Mouse (Mus musculus): ENCODE data around the gene Ube3b. TPM values are rescaled to one million over a fixed set of nuclear protein-coding genes. Genes with fewer than 3 reads are reported as not detected.

The Ube3b gene
- 23.7 and 27.3 TPM in 2 replicates for total RNA-seq (2015)
- 17.5 and 19.3 TPM in 2 replicates for total RNA-seq (2017)

DNA sequence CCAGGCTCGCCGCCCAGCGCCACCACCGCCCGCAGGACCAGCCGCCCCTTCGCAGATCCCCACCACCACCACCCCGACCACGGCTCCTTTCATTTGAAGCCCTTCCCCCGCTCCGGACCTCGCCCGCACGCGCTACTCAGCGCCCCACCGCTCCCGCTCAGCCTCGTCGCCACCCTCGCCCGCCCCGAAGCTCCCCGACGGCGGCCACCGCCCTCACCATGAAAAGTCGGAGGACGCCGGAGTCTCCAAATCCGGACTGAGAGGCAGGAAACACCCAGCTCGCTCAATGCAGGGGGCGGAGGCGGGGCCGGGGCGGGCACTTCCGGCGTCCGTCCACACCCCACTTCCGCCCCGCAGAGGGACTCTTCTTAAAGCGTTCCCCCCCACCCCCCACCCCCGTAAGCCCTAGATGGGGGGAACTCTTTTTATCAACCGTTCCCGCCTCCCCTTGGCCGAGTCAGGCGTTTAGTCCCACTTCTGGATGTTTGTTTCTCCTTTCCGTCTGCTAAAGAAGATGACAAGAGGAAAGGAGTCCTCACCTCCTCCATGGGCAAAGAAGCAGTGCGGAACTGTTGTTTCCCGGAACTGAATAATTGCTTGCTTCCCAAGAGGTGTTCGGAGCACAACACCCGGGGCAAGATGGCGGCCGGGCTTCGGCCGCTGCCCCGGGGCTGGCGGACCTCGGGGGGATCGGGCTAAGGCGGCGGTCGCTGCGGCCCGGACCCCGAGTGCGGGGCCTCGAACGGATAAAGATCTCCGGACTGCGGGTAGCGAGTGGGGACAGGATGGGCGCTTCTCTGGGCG is at the start of gene Ube3b, which contains the start of gene Kctd10:
Gene Ube3b, plus strand, starts transcription at position 399 of the 804 bp plus-strand sequence.
Gene Kctd10, minus strand, starts transcription at position 300 of the 804 bp plus-strand sequence.
- ATAC-seq (ENCODE audit: poor library complexity, severe bottlenecking) = peak; percentile 77

DNA sequence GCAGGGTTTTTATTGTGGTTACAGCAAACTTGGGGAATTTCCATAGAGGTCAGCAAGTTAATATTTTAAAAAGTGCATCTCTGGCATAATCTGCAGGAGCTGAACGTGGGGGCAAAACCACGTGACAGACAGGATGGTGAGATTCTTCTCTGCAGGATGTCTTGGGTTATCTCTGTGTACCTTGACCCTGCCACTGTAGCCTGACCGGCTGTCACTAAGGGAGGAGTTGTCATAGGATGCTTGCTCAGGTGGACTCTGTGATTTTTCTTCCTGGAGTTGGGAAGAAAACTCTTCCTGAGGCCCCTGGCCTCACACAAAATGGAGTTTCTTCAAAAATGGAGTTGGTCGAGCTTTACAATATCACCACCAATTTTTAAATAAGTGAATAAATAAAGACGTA is 37.4 kb upstream of the Ube3b start:
- no peak for ATAC-seq (ENCODE audit: poor library complexity, severe bottlenecking)

DNA sequence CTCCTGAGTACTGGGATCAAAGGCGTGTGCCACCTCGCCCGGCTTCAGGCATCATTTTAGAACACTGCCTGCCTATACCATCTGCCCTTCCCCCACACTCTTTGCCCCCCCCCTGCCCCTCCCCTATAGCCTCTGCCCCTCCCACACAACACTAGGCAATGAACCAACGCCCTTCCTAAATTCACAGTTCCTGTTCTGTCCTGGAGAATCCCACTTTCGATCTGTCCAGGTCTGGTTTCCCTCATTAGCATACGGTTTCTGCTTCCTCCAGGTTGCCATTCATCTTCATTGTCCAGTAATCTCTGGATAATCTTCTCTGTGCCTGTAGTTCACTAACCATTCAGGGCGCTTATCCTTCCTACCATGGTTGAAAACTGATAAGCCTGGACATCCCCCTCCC is 36.8 kb upstream of the Ube3b start:
- peak; percentile 80 for ATAC-seq (ENCODE audit: poor library complexity, severe bottlenecking)

DNA sequence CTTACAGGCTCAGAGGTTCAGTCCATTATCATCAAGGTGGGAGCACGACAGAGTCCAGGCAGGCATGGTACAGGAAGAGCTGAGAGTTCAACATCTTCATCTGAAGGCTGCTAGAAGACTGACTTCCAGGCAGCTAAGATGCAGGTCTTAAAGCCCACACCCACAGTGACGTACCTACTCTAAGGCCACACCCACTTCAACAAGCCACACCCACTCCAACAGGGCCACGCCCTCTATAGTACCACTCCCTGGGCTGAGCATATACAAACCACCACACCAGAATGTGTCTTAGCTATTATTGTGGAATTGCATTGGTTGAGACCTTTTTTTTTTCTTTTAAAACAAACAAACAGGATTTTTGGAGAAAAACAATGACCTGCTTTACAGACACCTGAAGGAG is 34.9 kb upstream of the Ube3b start:
- no peak for ATAC-seq (ENCODE audit: poor library complexity, severe bottlenecking)

DNA sequence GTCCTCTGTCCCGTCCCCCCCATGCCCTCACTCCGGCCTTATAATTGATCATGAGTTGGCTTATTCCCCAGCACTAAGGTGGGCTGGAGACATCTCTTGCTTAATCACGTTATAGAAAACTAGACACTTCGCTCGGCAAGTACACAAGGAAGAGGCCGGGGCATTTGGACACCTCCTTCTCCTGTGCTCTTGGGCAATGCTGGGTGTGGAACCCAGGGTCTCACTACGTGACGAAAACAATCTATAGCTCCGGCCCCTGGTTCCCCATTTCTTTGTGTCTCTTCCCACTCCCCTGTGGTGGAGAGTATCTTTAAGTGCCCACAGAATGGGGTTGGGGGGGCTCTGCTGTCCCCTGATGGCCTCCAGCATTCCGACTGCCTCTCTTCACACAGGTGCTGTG is 33.4 kb upstream of the Ube3b start:
- ATAC-seq (ENCODE audit: poor library complexity, severe bottlenecking) = peak; percentile 80

DNA sequence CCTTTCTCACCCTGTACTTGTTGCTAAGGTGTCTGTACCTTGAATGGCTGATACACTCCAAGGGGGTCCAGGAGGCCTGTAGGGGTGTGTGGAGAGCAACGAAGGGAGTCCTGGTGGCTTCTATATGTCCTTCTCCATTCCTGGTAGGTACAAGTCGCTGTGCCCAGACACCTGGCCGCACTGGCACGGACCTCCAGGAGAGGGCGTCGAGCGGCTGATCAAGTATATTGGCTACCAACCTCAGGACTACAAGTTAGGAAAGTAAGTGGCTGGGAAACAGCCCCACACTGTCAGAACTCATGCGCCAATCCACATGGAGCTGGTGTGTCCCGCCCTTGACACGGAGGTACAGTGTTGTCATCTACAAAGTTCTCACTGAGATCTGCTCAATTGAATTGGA is 28.9 kb upstream of the Ube3b start:
- ATAC-seq (ENCODE audit: poor library complexity, severe bottlenecking) = no peak

DNA sequence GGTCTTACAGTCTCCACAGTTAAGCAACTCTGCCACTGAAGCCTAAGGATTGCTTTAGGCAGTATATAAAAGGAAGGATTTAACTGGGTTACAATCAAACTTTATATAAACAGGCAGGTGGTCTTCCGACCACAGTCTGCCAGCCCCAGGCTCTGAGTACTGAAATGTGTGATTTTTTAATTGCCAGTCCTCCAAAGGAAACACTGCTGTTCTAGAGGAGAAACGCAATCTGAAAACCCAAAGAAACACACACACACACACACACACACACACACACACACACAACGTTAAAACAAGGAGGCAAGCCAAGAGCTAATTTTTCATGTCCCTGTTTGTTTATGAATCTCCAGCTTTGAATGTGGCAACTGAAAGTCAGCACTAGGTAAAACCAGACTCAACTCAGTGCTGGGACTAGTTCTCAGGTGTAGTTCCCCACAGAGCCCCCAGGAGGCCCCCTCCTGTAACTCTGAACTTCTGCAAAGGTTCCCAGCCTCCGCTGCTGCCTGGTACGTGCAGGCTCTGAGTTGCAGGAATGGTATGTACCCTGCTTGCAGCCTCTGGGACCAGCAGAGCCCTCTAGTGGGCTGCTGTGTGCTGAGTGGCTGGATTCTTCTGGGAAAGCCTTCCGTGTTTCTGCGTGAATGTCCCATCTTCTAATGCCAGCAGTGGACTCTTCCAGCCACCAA is 24.0 kb upstream of the Ube3b start:
- peak; percentile 75 for ATAC-seq (ENCODE audit: poor library complexity, severe bottlenecking)

DNA sequence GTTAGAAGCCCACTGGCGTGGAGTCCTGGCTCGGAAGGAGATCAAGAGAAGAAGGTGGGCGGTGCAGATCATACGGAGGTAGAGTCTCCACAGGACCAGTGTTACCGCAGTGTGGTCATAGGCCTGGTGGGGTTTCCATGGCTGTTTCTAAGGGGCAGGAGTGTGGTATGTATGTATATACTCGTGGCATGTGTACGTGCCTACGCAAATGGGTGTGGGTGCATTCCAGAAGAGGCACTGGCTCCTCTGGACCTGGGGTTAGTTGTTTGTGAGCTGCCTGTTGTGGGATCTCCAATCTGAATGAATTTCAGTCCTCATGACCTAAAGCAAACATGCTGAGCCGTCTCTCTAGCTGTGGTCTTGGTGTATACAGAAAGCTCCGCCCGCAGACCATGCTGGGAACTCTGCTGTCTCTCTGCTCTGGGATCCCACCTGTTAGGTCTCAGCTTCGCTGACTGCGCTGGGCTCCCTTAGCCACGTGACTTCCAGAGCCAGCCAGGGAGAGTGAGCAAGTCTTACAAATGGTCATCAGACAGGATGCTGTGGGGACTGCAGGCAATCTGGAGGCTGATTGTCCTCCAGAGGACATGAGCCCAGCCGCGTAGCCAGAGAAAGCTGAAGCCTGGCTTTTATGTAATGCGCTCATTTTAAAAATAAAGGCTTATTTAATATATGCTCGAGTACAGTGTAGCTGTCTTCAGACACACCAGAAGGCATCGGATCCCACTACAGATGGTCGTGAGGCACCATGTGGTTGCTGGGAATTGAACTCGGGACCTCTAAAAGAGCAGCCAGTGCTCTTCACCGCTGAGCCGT is 23.3 kb upstream of the Ube3b start:
- peak; percentile 9; the same call in 1 of the 2 replicates for ATAC-seq (ENCODE audit: poor library complexity, severe bottlenecking)

DNA sequence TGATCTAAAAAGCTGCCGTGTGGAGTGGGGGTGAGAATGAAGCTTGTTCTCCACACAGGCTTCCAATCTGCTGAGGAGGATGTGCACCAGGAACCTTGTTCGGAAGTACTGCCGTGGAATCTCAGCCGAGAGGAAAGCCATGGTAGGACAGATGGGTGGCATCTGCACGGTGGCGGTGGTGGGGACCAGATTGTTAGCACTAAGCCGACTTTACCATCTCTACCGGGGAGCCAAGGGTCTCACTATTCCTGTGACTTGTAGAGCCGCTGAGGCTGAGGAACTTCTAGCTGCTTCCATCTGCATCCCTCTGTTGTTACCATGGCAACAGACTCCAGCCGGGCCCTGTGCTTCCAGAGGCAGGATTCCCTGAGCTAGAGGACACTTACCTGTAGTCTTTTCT is 21.6 kb upstream of the Ube3b start:
- no peak for ATAC-seq (ENCODE audit: poor library complexity, severe bottlenecking)

DNA sequence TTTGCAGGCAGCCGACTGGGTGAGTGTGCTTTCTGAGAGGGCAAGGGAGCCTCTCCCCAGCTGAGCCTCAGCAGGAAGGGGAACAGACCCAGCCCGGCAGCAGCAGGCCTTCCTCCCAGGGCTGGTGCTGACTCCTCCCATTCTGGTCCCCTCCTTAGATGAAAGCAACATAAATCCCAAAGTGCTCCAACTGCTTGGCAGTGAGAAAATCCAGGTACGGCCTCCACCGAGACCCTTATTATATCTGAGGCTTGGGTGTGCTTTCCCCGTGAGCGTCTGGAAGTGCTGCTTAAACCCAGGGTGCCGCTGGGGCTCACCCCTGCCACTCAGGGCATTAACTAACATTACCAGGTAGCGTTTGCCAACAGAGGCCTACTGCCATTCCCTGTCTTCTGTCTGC is 20.8 kb upstream of the Ube3b start:
- ATAC-seq (ENCODE audit: poor library complexity, severe bottlenecking) = peak; percentile 44

DNA sequence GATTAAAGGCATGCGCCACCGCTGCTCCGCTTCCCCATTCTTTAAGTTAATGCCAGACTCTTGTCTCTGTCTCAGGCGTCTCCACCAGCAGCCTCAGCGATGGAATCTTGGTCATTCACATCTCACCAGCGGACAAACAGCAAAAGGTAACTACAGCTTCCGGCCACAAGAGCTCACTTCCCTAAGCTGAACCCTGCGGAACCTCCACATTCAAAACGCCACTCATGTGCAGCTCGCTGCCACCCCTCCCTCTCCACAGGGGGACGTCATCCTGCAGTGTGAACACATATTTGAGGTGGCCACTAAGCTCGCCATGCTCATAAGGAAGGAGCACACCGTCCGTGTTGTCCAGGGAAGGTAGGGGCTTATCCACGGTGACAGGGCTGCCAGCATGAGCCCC is 19.4 kb upstream of the Ube3b start:
- peak; percentile 75 for ATAC-seq (ENCODE audit: poor library complexity, severe bottlenecking)

DNA sequence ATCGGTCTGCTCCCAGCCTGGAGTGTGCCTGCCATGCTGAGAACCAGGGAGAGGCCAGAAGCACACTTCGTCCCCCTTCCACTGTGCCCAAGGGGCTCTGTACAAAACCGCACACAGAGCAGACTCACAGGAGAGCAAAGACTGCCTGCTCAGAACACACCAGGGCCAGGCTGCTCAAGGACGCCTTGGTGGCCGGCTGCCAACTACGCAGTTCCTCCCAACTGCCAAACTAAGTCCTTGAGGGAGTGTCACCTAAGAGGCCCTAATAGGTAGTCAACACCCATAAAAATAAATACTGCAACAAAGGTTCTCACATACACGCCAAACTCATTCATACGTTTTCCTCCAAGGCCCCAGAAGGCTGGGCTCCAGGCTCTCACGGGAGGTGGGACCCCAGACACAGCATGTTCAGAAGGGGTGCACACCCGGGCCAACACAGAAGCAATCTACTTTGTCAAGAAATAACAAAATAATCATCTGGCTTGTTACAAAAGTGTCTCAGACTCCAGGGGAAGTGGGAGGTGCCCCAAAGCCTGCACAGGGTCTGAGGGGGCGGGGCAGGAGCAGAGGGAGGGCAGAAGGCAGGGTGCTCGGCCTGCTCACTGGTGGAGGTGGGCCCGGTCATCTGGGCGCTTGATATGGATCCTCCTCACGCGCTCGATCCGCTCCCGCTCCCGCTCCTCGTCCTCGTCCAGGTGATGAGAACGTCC is 15.2 kb upstream of the Ube3b start:
- no peak for ATAC-seq (ENCODE audit: poor library complexity, severe bottlenecking)

DNA sequence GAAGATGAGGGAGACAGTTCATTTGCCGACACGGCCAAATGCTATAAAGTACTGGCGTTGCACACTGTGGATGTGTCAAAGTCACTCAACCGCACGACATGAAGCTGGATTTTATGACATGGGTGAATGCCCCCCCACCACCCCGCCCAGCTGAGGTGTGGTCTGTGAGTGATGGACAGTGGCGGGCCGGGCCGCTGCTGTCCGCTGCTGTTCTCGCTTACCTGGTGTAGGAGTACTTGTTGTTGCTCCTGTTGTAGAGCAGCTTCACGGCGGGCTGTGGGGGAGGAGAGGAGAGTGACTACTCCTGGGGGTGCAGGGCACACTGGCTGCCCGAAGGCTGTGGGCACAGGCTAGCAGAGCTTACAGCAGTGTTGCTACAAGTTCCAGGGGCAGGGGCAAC is 12.3 kb upstream of the Ube3b start:
- no peak for ATAC-seq (ENCODE audit: poor library complexity, severe bottlenecking)

DNA sequence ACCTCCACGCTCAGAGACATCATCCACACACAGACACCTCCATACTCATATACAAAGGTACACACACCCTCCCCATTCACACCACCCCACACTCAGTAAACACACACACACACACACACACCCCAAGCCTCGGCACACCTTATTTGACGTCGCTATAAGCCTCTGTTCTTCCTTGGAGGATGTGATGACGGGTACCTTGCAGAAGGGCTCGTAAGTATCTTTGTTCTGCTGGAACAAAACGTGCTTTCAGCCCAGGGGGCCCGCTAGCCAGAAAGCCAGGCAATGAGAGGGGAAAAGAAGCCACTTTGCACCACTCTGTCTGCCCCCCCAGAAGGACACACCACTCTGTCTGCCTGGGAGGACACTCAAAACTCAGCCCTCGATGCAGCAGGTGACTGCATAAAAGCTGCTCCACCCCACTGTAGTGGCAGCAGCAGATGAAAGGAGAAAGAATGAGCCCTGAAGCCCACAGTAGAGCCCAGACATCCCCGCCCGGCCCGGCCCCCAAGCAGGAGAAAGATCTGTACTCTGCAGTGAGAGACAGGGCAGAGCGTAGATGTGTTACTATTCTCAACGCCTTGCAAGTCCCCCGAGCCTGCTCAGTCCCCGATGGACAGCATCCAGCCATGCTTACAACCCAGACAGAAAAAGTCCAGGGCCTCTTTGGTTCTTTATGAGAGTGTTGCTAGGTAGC is 11.5 kb upstream of the Ube3b start:
- no peak for ATAC-seq (ENCODE audit: poor library complexity, severe bottlenecking)

DNA sequence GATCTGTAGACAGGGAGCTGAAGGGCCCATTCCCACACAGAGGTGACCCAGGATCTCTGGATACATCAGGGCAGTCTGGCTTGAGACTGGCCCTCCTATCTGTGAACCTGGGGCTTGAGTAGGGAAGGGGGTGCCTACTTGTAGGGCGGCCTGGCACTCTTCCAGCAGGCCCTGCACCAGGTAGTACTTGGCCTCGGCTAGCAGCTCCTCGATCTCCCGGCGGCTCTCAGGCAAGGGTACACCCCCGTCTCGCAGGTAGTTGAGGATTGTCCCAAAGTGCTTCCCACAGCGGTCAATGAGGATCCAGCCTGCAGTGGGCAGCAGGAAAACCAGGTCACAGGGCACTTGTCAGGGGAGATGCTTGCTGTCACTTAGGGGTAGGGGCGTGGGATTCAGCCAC is 10.5 kb upstream of the Ube3b start:
- ATAC-seq (ENCODE audit: poor library complexity, severe bottlenecking) = no peak

DNA sequence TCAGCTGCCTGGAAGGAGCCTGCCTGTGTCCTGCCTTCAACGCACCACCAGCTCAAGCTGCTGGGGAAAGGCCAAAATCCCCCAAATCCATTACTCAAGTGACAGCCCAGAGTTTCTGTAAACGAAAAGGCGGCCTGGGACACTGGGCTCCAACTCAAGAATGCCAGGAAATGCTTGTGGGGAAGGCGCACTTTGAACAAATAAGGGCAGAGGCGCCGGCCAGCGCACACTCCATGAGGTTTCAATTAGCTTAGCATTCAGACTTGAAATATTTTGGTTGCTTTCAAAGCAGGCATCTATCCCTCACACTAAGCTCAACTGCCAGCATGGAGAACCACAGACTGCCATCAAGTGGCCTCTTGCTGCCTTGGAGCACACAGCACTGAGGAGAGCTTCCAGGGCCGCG is 10.0 kb upstream of the Ube3b start:
- no peak for ATAC-seq (ENCODE audit: poor library complexity, severe bottlenecking)

DNA sequence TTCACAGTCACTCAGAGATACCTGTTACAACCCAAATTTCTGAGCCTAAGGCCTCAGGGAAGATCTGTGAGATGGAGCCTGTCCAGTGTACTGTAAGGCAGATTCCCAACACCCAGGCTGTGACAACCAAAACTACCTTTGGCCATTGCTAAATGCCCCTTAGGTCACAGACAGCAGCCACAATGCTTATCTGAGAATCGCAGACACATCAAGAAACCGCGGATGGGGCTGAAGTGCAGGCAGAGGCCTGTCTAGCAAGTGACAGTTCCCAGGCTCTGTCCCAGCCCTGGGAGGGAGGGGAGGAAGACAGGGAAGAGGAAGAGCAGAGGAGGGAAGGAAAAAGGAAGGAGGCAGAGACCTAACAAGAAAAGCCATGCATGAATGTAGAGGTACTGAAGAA is 9.1 kb upstream of the Ube3b start:
- peak; percentile 33 for ATAC-seq (ENCODE audit: poor library complexity, severe bottlenecking)

DNA sequence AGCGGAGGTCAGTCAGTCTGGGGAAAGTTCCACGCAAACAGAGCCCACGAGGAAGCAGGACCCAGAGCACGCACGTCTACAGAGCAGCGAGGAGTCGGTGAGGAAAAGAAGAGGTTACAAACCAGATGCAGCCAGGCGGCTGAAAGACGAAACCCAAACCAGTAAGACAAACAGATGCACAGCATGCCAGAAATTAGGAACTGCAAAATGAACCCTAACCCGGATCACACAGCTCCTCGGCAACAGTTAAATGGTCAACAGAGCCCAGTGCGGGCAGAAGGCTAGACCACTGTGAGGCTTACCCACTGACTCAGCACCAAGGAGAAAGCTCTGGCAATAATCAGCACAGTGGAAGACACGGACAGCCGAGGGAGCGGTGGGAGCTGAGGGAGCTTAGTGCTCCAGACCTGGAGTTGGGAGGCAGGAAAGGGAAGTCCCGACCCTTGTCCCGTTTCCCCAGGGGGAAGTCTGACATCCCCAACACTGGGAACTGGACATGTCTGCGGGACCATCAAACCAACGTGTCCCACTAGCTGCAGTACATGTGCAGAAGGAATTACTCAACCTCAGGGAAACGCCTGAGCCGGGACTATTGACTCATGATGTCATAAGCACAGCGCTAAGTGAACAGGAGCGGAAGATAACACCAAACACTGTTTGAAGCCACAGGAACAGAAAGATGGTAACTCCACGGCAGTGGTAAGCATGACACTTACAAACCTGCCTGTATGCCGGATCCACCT is 8.5 kb upstream of the Ube3b start:
- ATAC-seq (ENCODE audit: poor library complexity, severe bottlenecking) = 0 out of 2 replicates have a peak, but pooled peaks have one; percentile 8

DNA sequence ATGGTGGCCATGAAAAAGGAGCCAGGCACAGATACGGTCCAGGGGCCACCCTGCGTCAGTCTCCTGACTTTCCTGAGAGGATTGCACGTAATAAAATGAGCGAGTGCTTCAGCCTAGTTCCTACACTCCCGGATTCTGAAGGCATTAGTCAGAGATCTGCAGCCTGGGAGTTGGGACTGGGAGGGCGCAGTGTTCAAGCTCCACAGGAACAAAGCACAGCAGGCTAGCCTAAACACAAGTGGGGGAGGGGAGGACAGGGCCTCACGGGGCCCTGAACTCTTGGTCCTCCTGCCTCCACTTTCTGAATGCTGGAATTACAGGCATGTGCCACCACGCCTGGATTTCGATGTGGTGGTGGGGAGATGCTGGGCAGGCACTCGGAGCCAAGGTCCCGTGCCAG is 7.8 kb upstream of the Ube3b start:
- ATAC-seq (ENCODE audit: poor library complexity, severe bottlenecking) = no peak
